Mouse (Mus musculus): ENCODE data around the gene Nipal1.

Nipal1 gene

DNA sequence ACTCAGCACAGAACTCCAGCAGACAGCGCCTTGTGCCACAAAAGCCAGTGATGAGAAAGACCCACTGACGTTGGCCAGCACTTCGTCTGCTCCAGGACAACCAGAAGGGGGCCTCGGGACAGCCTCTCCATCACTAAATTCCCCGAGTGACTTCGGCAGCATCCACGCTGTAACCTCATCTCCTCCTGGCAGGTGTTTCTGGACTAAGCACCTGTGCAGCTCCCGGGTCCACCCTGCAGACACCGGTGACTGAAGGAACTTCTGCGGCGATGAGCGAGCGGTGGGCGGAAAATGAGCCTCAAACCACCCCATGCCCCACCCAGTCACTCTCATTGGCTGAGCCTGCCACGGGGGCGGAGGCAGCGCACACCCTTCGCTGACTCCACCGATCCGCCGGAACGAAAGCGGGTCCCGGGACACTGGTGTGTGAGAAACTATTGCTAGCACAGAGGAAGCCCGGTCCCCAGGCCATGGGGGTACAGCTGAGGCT is at the start of gene Nipal1:
Gene Nipal1 (plus strand): TSS at position 378 of the 490 bp plus-strand sequence.
- DNase-seq = no peak

DNA sequence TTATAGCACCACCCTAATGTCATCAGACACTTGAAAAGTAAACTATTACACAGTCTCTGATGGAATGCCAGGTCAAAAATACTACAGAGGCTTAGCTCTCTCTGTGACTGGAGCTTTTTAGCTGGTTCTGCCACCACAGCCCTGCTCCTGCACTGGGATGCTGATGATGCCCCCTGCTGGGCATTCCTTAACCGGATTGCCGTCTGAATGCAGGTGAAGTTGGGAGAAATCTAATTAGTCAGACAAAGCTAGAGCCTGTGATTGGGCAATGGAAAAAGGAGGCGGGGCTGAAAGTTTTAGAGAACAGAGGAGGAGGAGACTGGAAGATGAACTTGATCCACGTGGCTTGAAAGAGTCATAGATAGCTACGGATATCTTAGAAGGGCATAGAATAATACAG is 46.6 kb upstream of the Nipal1 start:
- DNase-seq = no peak

DNA sequence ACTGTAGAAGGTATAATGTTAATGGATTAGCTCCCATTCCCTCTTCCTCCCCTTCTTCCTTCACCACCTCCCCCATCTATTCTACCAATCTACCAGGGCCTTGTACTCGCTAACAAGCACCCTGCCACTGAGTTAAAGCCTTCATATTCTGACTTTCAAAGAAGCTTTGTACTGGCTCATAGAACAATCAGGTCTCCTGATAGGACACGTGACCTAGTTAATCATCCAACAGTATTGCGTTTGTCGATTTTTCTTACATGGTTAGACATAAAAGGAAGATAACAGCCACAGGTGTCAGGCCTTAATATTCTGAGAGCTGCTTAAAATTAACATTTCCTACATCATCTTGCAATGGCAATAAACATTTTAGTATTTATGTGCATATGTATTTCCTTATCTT is 44.5 kb upstream of the Nipal1 start:
- no peak for DNase-seq

DNA sequence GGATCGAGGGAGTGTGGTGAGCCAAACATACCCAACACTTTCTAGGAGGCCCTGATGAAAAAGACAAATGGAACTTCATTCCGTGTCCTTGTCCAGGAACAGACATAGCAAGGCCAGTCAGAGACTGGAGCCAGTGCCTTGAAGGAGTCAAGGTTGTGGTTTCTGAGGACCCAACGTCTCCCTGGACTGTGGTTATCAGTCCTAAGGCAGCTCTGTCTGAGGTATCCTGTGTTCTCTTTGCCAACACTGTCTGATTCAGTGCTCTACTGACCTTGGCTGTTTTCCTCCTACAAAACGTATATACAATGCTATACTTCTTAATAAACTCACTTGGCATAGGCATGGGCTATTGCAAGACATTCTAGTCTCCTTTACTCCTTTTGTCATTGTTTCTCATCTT is 30.2 kb upstream of the Nipal1 start:
- no peak for DNase-seq

DNA sequence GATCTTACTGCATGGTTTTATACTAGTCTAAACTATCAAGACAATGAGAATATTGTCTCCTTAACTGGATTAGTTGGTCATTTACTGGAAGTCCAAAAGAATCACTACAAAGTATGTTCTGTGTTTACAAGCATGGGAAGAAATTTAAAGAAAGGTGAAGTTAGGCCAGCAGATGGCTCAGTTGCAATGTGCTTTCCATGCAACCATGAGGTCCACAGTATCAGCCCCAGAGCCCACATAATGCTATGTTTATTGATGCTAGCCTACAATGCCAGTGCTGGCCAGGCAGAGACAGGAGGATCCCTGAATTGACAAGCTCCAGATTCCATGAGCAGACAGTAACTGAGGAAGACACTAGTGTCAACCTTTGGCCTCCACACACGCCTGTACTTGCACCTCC is 26.6 kb upstream of the Nipal1 start:
- no peak for DNase-seq

DNA sequence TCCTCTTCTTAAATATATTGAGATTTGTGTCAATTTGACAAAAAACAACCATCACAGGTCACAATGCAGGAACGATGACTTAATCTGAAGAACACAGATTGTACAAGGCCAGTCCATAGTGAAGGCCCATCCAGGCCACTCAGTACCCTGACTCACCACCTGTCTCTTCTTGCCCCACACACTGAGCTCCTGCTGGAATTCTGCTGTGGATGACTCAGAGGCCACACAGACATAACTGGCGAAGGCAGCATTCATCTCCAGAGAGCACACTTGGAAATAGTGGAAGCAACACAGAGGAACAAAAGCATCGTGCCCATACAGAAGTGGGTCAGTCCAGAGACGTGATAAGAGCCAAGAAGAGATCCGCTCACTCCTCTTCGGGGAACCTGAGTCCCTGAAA is 17.6 kb upstream of the Nipal1 start:
- no peak for DNase-seq

DNA sequence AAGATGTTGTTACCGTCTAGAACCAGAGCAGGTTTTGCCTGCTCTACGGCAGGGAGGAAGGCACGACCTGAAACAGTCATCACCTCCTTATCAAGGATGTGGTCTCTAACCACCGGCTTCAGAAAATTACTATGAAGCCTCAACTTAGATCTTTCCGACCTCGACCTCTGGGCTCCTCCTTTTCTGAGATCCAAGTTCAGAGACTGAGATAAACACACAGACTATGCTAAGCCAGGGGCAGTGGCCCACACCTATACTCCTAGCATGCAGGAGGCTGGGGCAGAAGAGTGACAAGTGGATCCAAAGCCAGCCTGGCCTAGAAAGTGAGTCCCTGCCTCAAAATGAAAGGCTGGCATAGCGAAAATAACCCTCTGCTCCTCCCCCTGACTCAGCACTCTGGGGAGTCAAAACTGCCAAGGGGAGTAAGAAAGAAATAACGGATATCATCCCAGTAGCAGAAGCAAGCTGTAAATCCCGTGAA is 12.8 kb upstream of the Nipal1 start:
- no peak for DNase-seq

DNA sequence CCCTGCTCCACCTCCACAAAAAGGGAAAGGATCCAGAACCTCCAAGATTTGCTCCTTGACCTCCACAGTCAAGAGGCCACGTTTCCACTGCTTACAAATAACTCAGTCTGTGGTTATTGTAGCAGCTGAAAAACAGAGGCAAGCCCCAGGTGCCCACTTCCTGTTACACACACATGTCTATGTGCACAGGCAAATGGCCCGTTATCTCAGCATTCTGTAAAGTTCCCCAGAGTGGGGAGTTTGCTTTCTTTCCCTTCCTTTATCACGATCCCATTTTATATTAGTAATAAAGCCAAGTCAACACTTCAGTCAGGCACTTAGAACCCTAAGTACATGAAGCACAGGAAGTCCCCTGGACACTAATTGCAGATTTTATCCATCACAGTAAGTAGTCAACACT is 11.5 kb upstream of the Nipal1 start:
- DNase-seq = no peak

DNA sequence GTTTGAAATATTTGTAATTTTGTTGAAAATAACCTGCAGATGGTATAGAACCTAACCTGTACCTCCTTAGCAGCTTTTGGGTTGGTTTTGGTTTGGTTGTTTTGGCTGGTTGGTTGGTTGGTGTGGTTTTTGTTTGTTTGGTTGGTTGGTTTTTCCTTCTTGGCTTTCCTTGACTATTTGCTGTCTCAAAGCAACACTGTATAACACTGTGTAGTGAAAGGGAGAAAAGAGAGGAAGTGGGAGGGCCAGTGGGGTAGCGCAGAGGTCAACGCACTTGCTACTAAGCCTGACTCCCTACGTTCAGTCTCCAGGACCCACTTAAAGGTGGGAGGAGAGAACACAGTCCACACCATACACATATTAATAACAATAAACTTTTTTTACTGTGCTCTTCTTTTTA is 11.0 kb upstream of the Nipal1 start:
- DNase-seq = no peak

DNA sequence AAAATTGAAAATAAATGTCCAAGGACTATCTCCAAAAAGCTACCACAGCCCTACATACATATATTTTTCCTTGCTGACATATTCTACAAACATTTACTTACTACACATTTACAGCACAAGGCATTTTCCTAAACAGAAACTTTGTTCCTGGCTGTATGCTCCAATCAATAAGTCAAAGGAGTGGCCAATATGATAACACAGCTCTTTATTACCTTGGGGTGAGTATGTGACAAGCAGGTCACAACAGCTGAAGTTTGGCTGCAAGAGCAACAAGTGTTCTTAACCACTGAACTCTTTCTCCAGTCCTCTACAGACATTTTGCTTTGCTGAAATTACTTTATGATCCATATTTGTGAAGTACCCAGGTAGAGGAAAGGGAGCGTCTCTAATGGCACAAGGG is 7.5 kb upstream of the Nipal1 start:
- DNase-seq = no peak

DNA sequence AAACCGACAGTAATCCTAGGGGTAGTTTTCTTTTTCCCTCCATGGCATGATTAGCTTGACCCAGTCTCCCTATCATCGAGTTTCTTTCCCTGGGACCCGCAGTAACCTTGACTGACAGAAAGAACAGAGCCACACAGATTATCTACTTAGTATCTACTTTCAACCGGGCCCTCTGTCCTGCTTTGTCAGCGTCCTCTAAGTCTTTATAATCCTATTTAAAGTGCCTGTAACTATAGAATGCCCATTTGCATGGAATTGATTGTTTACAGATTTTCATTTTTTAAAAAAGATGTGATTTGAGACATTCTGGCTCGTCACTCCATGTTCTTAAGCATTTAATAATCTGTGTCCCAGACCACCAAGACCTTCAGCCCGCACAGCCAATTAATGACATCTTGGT is 3.9 kb upstream of the Nipal1 start:
- DNase-seq = no peak

DNA sequence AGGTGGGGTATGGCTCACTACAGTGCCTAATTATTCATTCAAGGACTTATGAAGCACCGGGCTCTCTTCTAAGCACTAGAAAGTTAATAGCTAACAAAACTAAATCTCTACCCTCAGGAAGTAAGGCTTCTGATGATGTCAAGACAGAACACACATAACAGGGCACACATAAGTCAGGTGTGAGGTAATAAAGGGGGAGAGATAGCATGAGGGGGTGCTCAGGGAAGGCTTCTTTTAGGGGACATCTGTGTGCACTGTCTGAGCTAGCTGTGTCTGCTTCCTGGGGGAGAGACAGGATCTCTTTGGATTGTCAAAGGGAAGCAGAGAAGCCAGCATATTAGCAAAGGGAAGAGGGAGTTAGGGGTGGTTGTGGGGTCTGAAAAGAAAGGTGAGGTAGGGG is 3.4 kb upstream of the Nipal1 start, which contains the start of gene Cnga1:
Gene Cnga1 (minus strand): TSS at position 101 of the 400 bp plus-strand sequence.
- no peak for DNase-seq

DNA sequence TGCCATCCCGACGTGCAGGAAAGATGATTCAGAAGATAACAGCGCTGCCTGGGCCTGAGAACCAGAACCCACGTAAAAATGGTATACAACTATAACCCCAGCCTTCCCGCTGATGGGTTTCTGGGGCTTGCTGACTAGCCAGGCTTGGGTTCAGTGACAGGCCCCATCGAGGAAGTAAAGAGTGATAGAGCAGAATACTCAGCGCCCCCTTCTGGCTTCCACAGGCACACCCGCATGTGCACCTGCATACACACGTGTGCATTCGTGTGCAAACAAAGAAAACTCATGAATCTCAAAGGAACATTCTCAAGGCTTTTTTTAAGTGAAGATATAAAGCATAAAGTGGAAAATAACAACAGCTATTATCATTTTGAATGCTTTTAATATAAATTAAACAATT is 1.5 kb upstream of the Nipal1 start:
- no peak for DNase-seq

DNA sequence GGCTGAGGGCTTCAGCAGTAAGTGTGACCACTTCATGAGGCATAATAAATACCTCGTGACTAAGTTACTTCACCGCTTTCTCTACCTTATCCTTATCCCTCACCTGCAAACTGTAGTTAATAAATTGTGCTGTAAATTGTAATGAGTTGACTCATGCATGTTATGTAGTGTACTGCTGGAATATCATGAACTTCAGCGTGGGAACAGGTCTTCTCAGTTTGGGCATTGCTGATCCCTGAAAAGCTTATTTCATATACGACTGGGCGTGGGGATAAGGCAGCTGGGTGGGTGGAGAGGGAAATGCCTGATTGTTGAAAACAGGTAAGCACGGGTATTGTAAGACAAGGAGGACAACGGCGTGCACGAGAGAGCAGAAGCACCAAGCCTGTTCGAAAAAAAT is 599 bp upstream of the Nipal1 start:
- DNase-seq = no peak

DNA sequence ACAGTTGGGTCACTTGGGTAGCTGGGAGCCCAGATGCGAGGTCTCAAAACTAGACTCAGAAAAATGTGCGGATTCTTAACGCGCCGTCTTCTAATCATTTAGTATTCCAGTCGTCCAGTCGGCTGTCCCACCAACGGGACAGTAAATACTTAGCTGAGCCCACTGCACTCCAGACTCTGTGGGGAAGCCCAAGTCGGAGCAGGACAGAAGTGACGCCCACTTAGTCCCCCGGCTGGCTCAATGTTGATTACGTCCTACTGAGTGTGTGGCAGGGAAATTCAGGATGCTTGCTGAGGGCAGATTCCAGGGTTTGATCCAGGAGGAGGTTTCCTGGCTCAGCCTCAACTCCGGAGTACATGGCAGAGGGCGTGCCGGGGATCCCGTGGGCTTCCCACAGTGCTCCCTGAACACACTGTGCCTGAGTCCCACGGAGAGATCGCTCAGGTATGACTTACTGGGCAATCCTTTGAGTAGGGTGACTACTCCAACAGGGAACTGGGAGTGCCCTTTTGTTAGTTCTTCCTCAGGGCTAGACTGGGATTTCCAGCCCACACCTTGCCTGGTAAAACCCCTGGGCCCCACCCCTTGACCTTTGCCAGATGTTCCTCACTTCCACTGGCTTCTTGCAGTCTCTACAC is 482 bp downstream of the Nipal1 start:
- no peak for DNase-seq

DNA sequence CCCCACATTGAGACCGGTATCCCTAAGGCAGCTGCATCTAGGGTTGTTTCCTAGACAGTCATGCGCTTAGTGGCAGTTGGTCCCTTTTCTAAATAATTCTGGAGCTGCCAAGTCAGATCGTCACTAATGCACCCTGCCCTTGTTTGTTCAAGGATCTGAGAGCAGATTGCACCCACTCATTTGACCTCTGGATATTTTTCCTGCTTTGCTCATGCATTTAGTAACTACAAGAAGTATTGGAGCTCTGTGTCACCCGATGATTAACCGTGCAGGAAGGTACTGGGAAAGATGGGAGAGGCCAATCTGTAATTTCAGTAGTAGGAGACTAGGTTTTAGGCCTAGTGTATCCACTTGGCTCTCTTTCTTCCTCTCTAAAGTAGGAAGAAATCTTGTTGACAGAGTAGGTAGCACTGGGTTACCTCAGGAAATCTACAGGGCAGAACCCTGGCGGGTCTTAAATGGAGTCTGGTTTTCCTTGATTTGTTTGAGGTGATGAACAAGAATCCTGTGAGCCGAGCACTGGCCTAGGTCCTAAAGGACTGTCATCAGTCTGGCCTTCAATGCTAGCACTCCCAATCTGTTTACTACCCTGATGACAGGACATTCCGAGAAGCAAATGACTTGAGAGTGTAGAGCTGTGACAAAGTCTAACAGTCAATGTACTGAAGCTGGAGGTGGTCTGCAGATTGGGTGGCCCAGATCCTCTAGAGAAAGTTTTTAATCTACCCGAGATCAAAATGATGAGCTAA is 1.6 kb downstream of the Nipal1 start:
- DNase-seq = no peak

DNA sequence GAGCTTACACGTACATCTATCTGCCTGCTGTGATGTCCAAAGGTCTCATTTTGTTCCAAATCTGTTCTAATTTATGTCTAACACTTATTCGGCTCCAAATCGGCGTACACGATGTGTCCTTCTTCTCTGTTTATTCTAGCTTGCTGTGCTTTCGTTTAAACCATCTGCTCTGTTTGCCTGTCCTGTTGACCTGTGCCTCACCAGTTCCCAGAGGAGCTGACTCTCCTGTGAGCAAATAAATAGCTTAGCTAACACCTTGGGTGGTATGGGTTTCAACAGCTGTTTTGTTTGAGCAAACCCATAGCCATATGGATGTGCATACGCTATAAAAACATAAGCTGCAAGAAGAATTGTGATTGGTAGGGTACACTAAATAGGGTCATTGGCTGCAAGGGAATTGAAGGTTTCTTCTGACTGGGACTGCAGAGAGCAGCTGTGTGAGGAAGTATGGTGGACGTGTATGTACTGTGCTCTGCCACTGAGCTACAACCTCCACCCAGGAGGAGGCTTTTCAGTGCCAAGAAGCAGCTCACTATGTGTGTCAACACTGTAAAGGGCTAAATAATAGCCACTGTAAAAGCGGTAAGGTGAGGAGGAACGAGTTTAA is 5.6 kb downstream of the Nipal1 start:
- no peak for DNase-seq

DNA sequence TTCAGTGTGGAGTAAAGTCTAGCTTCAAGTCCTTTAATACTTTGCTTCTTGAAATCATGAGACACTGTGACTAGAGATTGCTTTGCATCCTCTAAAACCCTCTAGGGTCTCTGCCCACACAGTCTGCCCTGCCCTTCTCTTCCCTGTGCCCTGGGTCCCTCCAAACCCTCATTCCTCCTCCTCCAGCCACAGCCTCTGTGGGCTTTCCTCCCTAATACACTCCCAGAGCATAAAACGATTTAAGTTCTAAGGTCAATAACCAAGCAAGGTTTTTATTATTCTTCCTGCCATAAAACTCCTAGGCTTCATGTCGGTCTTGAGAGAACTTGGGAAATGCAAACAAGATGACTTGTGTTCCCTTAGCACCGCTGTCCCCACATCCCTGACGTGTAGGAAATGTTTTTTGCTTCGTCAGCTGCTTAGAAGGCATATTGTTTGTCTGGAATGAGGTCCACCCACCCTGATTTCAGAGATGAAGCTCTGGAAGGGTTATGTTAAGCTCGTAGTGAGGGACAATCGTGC is 8.7 kb downstream of the Nipal1 start:
- no peak for DNase-seq

DNA sequence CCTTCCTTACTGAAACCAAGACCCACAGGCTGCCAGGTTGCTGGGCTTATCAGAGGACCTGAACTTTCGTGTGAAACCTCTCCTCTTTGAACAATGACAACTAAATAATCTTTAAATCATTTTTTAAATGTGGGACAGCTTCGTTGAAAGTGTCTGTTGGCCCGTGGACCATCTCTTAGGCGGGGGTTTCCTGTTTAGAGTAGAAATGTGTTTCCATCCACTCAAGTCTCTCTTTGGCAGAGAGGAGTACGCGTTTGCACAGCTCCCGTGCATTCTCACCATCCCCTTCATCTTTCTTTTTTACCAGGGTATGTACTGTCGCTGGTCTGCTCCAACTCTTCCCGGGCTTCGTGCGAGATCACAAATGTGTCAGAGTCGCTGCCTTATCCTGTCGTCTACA is 10.8 kb downstream of the Nipal1 start:
- no peak for DNase-seq

DNA sequence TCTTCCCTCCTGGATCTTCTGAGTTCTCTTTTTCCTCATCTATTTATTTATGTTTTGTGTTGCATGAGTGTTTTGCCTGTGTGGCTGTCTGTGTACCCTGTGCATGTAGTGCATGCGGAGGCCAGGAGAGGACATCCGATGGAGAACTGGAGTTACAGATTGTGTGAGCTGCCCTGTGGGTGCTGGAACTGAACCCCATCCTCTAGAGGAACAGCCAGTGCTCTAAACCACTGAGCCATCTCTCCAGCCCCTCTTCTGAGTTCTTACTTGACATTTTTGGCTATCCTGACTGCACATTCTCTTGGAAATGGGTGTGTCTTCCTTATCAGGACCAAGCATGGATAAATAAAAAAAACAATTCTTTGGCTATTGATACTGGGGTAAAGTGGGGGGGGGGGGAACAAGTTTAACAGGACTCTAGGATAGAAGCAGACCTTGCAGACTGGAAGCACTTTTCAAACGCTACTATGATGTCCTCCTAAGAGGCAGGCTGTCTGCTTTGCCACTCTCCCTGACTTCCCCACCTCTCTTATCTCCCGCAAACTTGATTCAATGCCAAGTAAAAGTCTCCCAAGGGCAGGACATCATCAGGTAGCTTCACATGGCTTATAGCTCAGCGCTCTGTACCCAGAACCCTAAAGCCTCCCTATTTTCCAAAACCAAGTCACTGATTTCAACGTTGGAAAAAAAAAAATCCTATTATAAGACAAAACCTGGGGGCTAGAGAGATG is 13.6 kb downstream of the Nipal1 start:
- no peak for DNase-seq

DNA sequence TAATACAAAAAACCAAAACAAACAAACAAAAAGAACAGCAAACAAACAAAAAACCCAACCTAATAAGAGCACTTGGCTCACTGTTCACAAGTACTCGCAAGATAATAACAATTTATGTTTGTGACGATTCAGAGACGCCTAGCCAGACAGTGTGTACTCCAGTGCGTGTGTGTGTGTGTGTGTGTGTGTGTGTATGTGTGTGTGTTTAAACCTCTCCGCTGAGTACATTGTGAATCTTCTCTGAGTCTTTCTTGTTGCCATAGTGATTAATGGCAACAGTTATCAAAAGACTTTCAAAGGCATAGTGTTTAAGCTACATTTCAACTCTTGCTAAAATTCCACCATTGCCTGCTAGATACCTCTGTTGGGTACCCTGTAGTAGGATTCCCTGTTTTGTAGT is 16.5 kb downstream of the Nipal1 start:
- DNase-seq = no peak

DNA sequence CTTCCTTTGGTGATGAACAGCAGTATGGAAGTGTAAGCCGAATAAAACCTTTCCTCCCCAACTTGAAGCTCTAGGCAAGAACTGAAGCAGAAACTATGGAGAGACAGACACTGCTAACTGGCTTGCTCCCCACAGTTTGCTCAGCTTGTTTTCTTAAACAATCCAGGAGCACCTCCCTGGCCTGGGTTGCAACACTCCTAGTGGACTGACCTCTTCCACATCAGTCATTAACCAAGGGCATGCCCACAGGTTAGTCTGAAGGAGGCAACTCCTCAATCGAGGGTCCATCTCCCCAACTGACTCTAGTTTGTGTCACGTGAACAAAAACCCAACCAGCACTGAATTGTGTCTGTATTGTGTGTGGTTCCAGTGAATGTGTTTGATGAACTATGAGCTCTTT is 17.3 kb downstream of the Nipal1 start:
- no peak for DNase-seq

DNA sequence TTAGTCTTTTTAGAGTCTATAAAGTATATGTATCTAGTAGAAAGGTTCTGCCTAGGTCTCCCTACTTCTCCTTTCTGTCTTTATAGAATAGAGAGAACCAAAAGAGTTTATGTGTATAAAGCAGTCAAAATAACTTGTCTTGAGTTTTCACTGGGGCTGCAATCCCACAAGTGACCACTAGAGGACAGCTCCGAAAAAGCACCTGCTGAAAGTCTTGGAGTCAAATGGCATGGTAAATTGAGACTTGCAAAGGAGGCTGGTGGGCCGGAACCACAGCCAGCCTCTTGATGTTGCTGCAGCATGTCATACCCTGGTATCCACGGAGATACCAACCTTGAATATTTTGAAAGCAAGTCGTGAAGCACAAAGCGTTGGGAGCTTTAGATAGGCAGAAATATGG is 17.7 kb downstream of the Nipal1 start:
- DNase-seq = peak; percentile 31
